Mouse (Mus musculus): Measurements from ENCODE around the gene Zfp111.

DNA sequence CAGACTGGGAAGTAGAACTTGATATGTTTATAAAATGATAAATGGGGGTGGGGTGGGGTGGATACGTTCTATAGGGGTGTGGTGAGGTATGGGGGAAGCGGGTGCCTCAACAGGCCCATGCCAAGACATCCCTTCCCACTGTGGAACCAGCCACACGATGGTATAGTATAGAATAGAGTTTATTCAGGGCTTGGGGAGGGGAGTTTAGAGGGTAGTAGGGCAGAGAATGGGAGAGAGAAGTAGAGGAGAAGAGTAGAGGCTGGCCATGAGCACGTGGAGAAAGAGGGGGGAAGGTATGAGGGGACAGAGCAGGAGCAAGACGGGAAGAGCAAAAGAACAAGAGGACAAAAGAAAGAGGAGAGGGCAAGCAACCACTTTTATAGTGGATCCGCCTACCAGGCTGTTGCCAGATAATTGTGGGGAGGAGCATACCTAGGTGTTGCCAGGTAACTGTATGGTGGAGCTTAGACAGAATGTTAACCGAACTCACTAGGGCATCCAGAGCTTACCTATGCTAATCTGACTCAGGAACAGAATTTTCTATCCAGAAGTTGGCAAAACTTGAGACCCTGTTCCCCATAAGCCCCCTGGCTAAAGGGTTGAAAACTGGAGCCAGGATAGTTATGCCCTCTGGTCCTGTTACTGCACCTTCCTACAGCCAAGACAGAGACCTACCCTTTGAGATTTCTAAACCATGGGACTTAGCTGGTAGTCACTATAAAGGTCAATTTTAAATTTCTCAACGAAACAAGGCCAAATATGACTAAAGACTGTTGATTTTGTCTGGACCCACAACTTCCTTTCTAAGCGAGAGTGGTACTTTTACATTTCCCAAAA is 42.8 kb upstream of the Zfp111 start:
- TF ChIP-seq CTCF (IDR thresholded peaks at IDR 0.05; ENCODE audit: low read depth, low read length) (no peak), GATA1 (IDR thresholded peaks at IDR 0.05; ENCODE audit: borderline replicate concordance, low read length) (no peak), TAL1 (conservative IDR thresholded peaks at IDR 0.05; ENCODE audit: low read depth, low read length) (no peak), POLR2AphosphoS5 (IDR thresholded peaks at IDR 0.05; ENCODE audit: insufficient replicate concordance, low read depth, low read length) (no peak), GATA2 (IDR thresholded peaks at IDR 0.05; ENCODE audit: borderline replicate concordance, low read depth, low read length) (no peak)

All from G1E (cell line).